Mouse (Mus musculus): Measurements from ENCODE around the gene Dync2h1. TPM values are rescaled to one million over a fixed set of nuclear protein-coding genes. Genes with fewer than 3 reads are reported as not detected.
"Not testable (repeated sequence)": the region's sequence is repeated elsewhere in the genome, so short reads cannot be mapped to it uniquely, and the experiment has no call there.

Gene Dync2h1
- polyA plus RNA-seq (2016; fragmentation: Nextera tagmentation; extraction: Ambion mirVana) = 6.7 and 8.7 TPM in 2 replicates

DNA sequence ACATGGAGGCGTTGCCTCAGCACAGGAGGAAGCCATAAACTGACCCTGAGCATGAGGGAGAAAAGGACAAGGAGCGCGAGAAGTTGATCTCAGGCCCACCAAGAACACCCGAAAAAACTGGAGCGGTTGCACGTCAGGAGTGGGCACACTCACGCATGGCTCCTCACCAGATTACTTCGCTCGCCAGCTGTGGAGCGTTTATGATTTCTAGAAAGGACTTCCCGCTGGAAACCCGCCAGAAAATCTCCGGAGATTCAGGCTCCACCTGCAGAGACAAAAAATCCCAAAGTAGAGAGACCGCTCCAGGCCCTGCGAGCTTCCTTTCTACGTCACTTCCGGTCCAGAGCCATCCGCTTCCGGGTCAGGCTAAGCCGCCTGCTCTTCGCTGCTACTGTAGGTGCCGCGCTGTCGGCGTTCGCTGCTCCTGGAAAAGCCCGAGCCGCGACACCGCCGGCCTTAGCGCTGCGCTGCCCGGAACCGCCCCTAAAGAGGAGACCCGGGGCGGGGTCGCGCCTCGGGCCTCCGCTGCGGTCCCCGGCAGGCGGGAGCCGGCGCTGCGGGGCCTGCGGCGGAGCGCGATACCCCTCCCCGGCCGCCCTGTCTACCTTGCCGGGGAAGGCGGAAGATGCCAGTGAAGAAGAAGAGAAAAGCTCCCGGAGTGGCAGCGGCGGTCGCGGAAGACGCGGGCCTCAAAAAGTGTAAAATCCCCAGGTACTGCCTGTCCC is at the start of gene Dync2h1, which contains the start of gene Dcun1d5:
TSS of gene Dync2h1 (minus strand) at position 275 of the 725 bp plus-strand sequence.
TSS of gene Dcun1d5 (plus strand) at position 349 of the 725 bp plus-strand sequence.
- Histone ChIP-seq H3K27me3 (ENCODE audit: insufficient read depth, poor library complexity, severe bottlenecking) (no peaks in the 10 kb centered on the region), H3K4me1 (peaks cover 6% of the 10 kb centered on the region; the same call in 1 of the 2 replicates), H3K4me3 (peak within 1 kb of the TSS; percentile 92), H3K27ac (peak within 1 kb of the TSS; percentile 95), H3K36me3 (peaks cover 8% of the 10 kb centered on the region; the same call in 1 of the 2 replicates), H3K9me3 (no peaks in the 10 kb centered on the region)
- WGBS = under 1% methylated on average over 62 of the region's 62 CpGs
- DNase-seq (ENCODE audit: low spot score) = peak; percentile 96

DNA sequence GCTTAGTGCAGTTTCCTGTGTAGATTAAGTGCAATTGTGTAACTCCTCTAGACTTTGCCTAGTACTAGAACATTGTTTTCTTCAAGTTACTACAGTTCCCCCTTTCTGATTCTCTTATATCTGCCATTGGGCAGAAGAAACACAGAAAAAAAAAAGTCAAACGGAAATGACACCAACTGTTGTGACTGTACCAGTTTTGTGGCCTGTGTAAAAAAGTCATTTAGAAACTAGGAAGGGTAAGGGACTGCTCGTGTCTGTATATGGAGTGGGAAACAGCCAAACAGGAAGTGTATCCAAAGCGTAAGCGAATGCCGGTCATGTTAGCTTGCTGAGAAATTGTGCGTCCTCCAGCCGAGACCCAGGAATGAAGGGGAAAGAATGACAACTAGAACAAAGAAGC is 37.2 kb upstream of the Dync2h1 start:
- Histone ChIP-seq H3K9me3 (no peaks in the 10 kb centered on the region), H3K4me3 (no peak overlapping the region), H3K27me3 (ENCODE audit: insufficient read depth, poor library complexity, severe bottlenecking) (no peaks in the 10 kb centered on the region), H3K27ac (no peak overlapping the region), H3K4me1 (no peaks in the 10 kb centered on the region), H3K36me3 (no peaks in the 10 kb centered on the region)
- DNase-seq (ENCODE audit: low spot score) = no peak
- WGBS = 84% methylated on average over 7 of the region's 7 CpGs

DNA sequence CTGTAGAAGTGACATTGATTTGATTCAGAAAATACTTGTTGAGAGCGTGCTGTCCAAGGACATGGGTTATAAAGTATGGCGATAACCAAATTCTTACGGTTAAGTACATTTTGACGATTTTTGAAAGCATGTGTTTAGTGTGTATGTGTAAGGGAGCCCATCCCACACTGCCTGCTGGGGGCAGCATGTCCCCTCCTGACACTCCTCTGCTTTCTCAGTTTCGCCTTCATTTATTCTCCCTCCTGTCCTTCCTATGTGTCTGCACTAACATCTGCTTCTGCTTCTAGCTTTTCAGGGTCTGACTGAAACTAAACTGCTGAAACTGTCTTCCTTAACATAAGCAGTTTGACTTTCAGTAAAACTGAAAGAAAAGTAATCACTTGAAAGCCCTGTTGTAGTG is 36.8 kb upstream of the Dync2h1 start:
- Histone ChIP-seq H3K36me3 (no peaks in the 10 kb centered on the region), H3K27ac (no peak overlapping the region), H3K4me1 (no peaks in the 10 kb centered on the region), H3K27me3 (ENCODE audit: insufficient read depth, poor library complexity, severe bottlenecking) (no peaks in the 10 kb centered on the region), H3K9me3 (no peaks in the 10 kb centered on the region), H3K4me3 (no peak overlapping the region)
- no peak for DNase-seq (ENCODE audit: low spot score)
- WGBS = 86% methylated on average over 5 of the region's 5 CpGs

GRCm38 (mm10) chr9:7216240-7216639 is 32.0 kb upstream of the Dync2h1 start:
- Histone ChIP-seq H3K4me3 (no peak overlapping the region), H3K4me1 (no peaks in the 10 kb centered on the region), H3K27ac (no peak overlapping the region), H3K27me3 (ENCODE audit: insufficient read depth, poor library complexity, severe bottlenecking) (no peaks in the 10 kb centered on the region), H3K9me3 (no peaks in the 10 kb centered on the region), H3K36me3 (peaks cover 15% of the 10 kb centered on the region; the same call in 1 of the 2 replicates)
- no peak for DNase-seq (ENCODE audit: low spot score)
- WGBS = 41% methylated on average over 2 of the region's 2 CpGs

DNA sequence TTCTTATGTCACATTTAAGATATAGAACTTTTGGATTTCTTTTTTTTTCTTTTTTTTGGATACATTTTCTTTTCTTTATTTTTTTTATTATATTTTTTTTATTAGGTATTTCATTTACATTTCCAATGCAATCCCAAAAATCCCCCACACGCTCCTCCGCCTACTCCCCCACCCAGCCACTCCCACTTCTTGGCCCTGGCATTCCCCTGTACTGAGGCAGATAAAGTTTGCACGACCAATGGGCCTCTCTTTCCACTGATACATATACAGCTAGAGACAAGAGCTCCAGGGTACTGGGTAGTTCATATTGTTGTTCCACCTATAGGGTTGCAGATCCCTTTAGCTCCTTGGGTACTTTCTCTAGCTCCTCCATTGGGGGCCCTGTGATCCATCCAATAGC is 6.4 kb upstream of the Dync2h1 start:
- peaks cover 21% of the 10 kb centered on the region for H3K36me3 ChIP-seq
- not testable (repeated sequence) for H3K4me3 ChIP-seq; DNase-seq (ENCODE audit: low spot score); H3K9me3 ChIP-seq; H3K4me1 ChIP-seq; H3K27me3 ChIP-seq (ENCODE audit: insufficient read depth, poor library complexity, severe bottlenecking); H3K27ac ChIP-seq
- WGBS = 83% methylated on average over 3 of the region's 3 CpGs

GRCm38 (mm10) chr9:7184897-7185291 is 648 bp upstream of the Dync2h1 start:
- under 1% methylated on average over 28 of the region's 31 CpGs for WGBS
- no peaks in the 10 kb centered on the region for H3K9me3 ChIP-seq

GRCm38 (mm10) chr9:7176618-7177610 is 7.3 kb downstream of the Dync2h1 start:
- H3K27ac ChIP-seq = peak overlapping the region; percentile 56
- WGBS = 11% methylated on average over 41 of the region's 41 CpGs
- DNase-seq (ENCODE audit: low spot score) = peak; percentile 94
- H3K27me3 ChIP-seq (ENCODE audit: insufficient read depth, poor library complexity, severe bottlenecking) = no peaks in the 10 kb centered on the region
- H3K4me1 ChIP-seq = peaks cover 4% of the 10 kb centered on the region; the same call in 1 of the 2 replicates
- H3K9me3 ChIP-seq = no peaks in the 10 kb centered on the region
- peak overlapping the region; percentile 69 for H3K4me3 ChIP-seq
- H3K36me3 ChIP-seq = peaks cover 11% of the 10 kb centered on the region; the same call in 1 of the 2 replicates

More at GRCm38 (mm10) chr9:7184897-7185291, 648 bp upstream of the Dync2h1 start:
- DNase-seq (ENCODE audit: low spot score) = peak; percentile 79
- Histone ChIP-seq H3K4me1 (peaks cover 6% of the 10 kb centered on the region; the same call in 1 of the 2 replicates), H3K27ac (peak overlapping the region; percentile 95), H3K27me3 (ENCODE audit: insufficient read depth, poor library complexity, severe bottlenecking) (no peaks in the 10 kb centered on the region), H3K4me3 (peak overlapping the region; percentile 92), H3K36me3 (peaks cover 11% of the 10 kb centered on the region)

- H3K27ac ChIP-seq = no peak overlapping the region
- peaks cover 13% of the 10 kb centered on the region; the same call in 1 of the 2 replicates for H3K36me3 ChIP-seq
- H3K27me3 ChIP-seq (ENCODE audit: insufficient read depth, poor library complexity, severe bottlenecking) = no peaks in the 10 kb centered on the region
- H3K4me1 ChIP-seq = peaks cover 4% of the 10 kb centered on the region; the same call in 1 of the 2 replicates
- 86% methylated on average over 1 of the region's 1 CpGs for WGBS
- DNase-seq (ENCODE audit: low spot score) = no peak
- H3K4me3 ChIP-seq = no peak overlapping the region
- H3K9me3 ChIP-seq = no peaks in the 10 kb centered on the region
Observed at GRCm38 (mm10) chr9:7173756-7174155, 10.5 kb downstream of the Dync2h1 start.

DNA sequence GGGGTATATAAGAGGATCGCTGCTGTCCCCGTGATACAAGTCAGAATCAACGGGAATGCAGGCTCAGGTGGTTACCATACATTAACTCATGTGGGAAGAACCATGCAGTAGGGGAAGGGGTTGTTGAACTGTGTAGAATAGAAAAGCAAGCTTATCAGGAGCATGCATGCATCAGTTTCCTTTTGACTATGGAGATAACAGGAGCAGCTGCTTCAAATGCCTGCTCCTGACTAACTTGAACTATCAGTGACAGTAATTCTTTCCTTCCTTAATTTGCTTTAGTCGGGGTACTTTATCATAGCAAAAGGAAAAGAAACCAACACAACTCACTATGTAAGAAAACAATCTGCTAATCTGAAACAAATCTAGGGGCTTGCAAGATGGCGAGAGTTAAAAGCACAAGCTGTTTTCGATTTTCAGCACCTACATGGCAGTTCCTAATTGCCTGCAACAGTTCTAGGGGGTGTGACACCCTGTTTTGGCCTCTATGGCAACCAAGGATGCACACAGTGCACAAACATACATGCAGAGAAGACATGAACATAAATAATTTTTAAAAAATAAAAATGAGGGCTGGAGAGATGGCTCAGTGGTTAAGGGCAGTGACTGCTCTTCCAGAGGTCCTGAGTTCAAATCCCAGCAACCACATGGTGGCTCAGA is 16.8 kb downstream of the Dync2h1 start:
- Histone ChIP-seq H3K4me3 (no peak overlapping the region), H3K4me1 (no peaks in the 10 kb centered on the region), H3K27me3 (ENCODE audit: insufficient read depth, poor library complexity, severe bottlenecking) (no peaks in the 10 kb centered on the region), H3K36me3 (peaks cover 20% of the 10 kb centered on the region), H3K9me3 (no peaks in the 10 kb centered on the region), H3K27ac (no peak overlapping the region)
- 71% methylated on average over 6 of the region's 6 CpGs for WGBS
- no peak for DNase-seq (ENCODE audit: low spot score)

DNA sequence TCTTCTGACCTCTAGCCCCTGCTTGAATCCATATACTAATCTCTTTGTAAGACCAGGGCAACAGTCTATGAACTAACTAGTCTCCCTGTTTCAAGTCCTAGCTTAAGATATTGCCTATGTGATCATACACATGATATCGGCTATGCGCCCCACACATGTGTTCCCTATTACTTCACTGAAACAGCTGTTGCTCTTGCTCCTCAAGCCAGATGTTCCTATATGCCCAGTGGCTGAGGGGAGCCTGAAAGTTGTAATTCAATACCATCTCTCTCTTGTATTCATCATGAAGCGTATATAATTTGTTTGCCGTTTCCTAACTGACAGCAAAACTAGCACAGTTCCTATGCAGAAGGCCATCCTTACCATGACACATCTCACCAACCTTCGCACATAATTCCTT is 23.6 kb downstream of the Dync2h1 start:
- no peak overlapping the region for H3K4me3 ChIP-seq
- no peaks in the 10 kb centered on the region for H3K9me3 ChIP-seq
- DNase-seq (ENCODE audit: low spot score) = no peak
- 93% methylated on average over 5 of the region's 5 CpGs for WGBS
- peaks cover 25% of the 10 kb centered on the region for H3K36me3 ChIP-seq
- H3K27ac ChIP-seq = no peak overlapping the region
- no peaks in the 10 kb centered on the region for H3K27me3 ChIP-seq (ENCODE audit: insufficient read depth, poor library complexity, severe bottlenecking)
- no peaks in the 10 kb centered on the region for H3K4me1 ChIP-seq

DNA sequence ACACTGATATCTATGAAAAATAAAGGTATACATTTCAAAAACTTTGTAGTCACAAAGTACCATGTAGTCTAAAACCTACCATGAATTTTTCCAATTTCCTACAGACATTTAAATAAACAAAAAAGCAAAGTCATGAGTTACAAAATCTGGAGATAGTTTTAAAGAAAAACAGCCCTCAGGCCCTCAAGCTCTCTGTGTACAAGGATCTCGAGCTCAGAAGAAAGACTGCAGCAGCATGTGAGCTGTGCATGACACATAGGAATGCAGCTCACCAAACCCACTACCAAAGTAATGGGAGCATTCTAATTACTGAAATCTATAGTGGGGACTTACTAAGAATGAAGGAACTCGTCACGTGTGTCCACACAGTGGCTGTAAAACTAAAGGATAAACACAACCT is 24.5 kb downstream of the Dync2h1 start:
- Histone ChIP-seq H3K4me1 (no peaks in the 10 kb centered on the region), H3K27ac (no peak overlapping the region), H3K27me3 (ENCODE audit: insufficient read depth, poor library complexity, severe bottlenecking) (no peaks in the 10 kb centered on the region), H3K9me3 (no peaks in the 10 kb centered on the region), H3K36me3 (peaks cover 26% of the 10 kb centered on the region; the same call in 1 of the 2 replicates), H3K4me3 (no peak overlapping the region)
- 73% methylated on average over 3 of the region's 3 CpGs for WGBS
- DNase-seq (ENCODE audit: low spot score) = no peak

DNA sequence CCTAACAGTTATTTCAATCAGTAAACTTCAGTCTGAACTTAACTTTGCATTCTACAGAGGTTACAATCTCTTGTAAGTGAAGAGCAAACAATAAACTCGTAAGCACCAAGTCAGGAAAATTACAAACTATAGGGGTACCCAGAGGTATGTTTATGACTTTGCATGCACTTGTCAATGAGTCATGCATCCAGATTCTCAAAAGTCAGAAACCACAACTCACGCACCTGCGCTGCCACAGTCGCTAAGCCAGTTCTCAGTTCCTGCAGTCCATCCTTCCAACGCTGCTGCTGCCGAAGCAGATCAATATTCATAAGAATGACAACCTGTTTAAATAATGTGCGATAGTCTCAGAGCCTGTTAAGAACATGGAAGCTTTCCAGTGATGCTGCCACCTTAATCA is 25.6 kb downstream of the Dync2h1 start:
- DNase-seq (ENCODE audit: low spot score) = no peak
- no peaks in the 10 kb centered on the region for H3K4me1 ChIP-seq
- H3K27me3 ChIP-seq (ENCODE audit: insufficient read depth, poor library complexity, severe bottlenecking) = no peaks in the 10 kb centered on the region
- peaks cover 30% of the 10 kb centered on the region; the same call in 1 of the 2 replicates for H3K36me3 ChIP-seq
- H3K27ac ChIP-seq = no peak overlapping the region
- H3K9me3 ChIP-seq = no peaks in the 10 kb centered on the region
- 89% methylated on average over 7 of the region's 7 CpGs for whole genome bisulfite sequencing
- H3K4me3 ChIP-seq = no peak overlapping the region

Data from heart, embryonic 10.5 days (tissue).